Mouse (Mus musculus) thymus, adult 2 months (tissue): ENCODE measurements around the gene Plcb1.

Experiments used
- CTCF ChIP-seq: fragments of 200-500 bp; IDR thresholded peaks from 2 replicates; pipeline ENCODE4 v1.5.1; 2012; ENCODE audit warnings: mild to moderate bottlenecking, control low read depth, low read length, moderate library complexity, borderline replicate concordance; ENCODE audit not compliant: control insufficient read depth, poor library complexity, insufficient read depth; ENCODE audit errors: extremely low read depth
- POLR2A ChIP-seq: fragments of 200-500 bp; IDR thresholded peaks from 2 replicates; pipeline ENCODE4 v1.6.1; 2012; ENCODE audit warnings: mild to moderate bottlenecking, low read length, control low read depth, moderate library complexity; ENCODE audit not compliant: control insufficient read depth, poor library complexity, insufficient read depth; ENCODE audit errors: extremely low read depth

DNA sequence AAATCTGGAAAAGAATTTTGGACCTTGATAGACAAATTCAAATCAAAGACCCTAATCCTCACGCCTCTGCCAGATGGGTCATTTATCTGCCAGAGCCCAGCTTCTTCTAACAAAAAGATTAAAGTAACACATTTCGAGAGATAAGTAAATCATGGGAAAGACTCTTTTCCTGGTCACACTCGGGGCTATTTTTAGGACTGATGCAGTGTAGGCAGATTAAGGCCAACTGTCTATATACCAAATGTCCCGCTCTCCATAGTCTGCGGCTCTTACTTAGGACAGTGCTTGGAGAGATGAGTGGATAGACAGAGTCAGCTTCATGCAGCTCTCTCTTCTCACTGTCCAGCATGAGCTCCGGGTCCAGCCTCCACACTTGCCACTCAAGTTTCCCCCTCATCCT is 493.2 kb downstream of the Plcb1 start:
- no peak for TF ChIP-seq CTCF
- no peak for TF ChIP-seq POLR2A
